Mouse (Mus musculus) lung, embryonic 15.5 days (tissue): ENCODE measurements around the gene Itgae. TPM values are rescaled to one million over a fixed set of nuclear protein-coding genes. Genes with fewer than 3 reads are reported as not detected.

ENCODE experiments used
- ATAC-seq: fragments of 200-750 bp; cut with Nextera tagmentation; 2 replicates; pipeline ENCODE4 v1.8.0; 2017; ENCODE audit warnings: moderate number of reproducible peaks, borderline replicate concordance; ENCODE audit not compliant: low FRiP score, low TSS enrichment; ENCODE audit errors: extremely low read depth
- H3K27ac ChIP-seq: fragments of 300-500 bp; sonication (generic); 2 replicates; pipeline ENCODE4 v1.5.1; 2015; ENCODE audit warnings: moderate library complexity, mild to moderate bottlenecking, inconsistent platforms
- H3K27me3 ChIP-seq: fragments of 300-500 bp; sonication (generic); 2 replicates; pipeline ENCODE4 v1.6.1; 2015; ENCODE audit warnings: inconsistent platforms
- H3K36me3 ChIP-seq: fragments of 300-500 bp; sonication (generic); 2 replicates; pipeline ENCODE4 v1.6.1; 2015; ENCODE audit warnings: inconsistent platforms
- H3K4me1 ChIP-seq: fragments of 300-500 bp; sonication (generic); 2 replicates; pipeline ENCODE4 v1.6.1; 2015; ENCODE audit warnings: inconsistent platforms
- H3K4me2 ChIP-seq: fragments of 300-500 bp; sonication (generic); 2 replicates; pipeline ENCODE4 v1.6.1; 2015; ENCODE audit warnings: inconsistent platforms, mild to moderate bottlenecking, moderate library complexity
- H3K4me3 ChIP-seq: fragments of 300-500 bp; sonication (generic); 2 replicates; pipeline ENCODE4 v1.5.1; 2015; ENCODE audit warnings: mild to moderate bottlenecking, inconsistent platforms
- H3K9ac ChIP-seq: fragments of 300-500 bp; sonication (generic); 2 replicates; pipeline ENCODE4 v1.6.1; 2015; ENCODE audit warnings: inconsistent platforms
- H3K9me3 ChIP-seq: fragments of 300-500 bp; sonication (generic); 2 replicates; pipeline ENCODE4 v1.6.1; 2016; ENCODE audit warnings: inconsistent platforms
- whole genome bisulfite sequencing: fragments of 180-500 bp; shearing (Covaris S2); methylation state at CpG from one replicate; pipeline ENCODE4 v1.1.7; 2015; 5-methylcytosine and 5-hydroxymethylcytosine counted together
- polyA plus RNA-seq: library from polyadenylated mRNA; unstranded; fragments of >200 nt; fragmentation: Nextera tagmentation; extraction: Ambion mirVana; gene quantifications from 2 replicates; pipeline ENCODE4 v1.2.1, GENCODE M21; 2015

Itgae gene
- polyA plus RNA-seq, 1 experiment from 2014 or later = 1.2 TPM

DNA sequence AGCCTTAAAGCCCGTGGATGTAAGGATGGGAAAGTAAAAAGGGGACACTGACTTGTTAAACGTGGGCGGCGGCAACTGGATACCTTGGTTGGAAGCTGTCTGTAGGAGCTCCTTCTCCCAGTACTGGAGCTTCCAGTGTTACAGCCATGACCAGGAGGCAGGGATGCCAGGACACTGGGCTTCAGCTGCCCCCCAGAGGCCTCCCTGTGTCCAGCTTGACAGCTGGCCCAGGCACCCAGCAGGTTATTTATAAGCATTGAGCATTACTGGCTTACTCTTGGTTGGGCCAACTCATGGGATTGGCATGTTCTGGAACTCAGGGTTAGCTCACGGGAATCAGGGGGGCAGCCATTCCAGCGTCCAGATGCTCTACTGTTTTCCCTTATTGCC, 70.4 kb downstream of the Itgae start:
- Histone ChIP-seq H3K9ac (peak overlapping the region; percentile 40; the same call in 1 of the 2 replicates), H3K27me3 (peaks cover 37% of the 10 kb centered on the region), H3K4me2 (peak overlapping the region; percentile 86), H3K27ac (no peak overlapping the region), H3K4me1 (peaks cover 4% of the 10 kb centered on the region; the same call in 1 of the 2 replicates), H3K4me3 (peak overlapping the region; percentile 37), H3K36me3 (no peaks in the 10 kb centered on the region), H3K9me3 (no peaks in the 10 kb centered on the region)
- WGBS = 21% methylated on average over 6 of the region's 6 CpGs
- no peak for ATAC-seq

- Histone ChIP-seq H3K4me2 (no peak overlapping the region), H3K27ac (no peak overlapping the region), H3K4me1 (peaks cover 8% of the 10 kb centered on the region; the same call in 1 of the 2 replicates), H3K9me3 (no peaks in the 10 kb centered on the region), H3K27me3 (peaks cover 37% of the 10 kb centered on the region), H3K4me3 (no peak overlapping the region), H3K9ac (no peak overlapping the region), H3K36me3 (no peaks in the 10 kb centered on the region)
- WGBS = 84% methylated on average over 4 of the region's 4 CpGs
- no peak for ATAC-seq
Observed at GRCm38 (mm10) chr11:73161616-73162015, 71.2 kb downstream of the Itgae start.

DNA sequence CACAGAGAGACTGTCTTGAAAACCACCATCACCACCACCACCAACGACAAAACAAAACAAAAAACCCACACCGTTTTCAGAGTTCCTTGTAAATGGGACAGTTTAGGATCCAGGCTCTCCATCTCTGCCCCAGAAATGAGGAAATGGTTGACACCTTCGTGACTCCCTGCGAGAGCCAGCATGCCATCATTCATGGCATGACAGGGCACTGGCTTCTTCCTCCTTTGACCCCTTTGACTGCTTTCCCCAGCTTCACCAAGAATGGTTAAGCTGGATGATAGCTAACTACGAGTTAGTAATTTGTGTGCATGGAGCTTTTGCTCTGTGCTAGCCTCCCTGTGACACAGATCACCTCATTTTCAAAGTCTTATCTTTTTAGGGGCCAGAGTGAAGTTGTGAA, 71.9 kb downstream of the Itgae start:
- no peak overlapping the region for H3K4me3 ChIP-seq
- no peak overlapping the region for H3K27ac ChIP-seq
- H3K4me2 ChIP-seq = no peak overlapping the region
- no peak for ATAC-seq
- H3K9ac ChIP-seq = no peak overlapping the region
- 48% methylated on average over 5 of the region's 5 CpGs for WGBS
- peaks cover 37% of the 10 kb centered on the region for H3K27me3 ChIP-seq
- H3K4me1 ChIP-seq = peaks cover 9% of the 10 kb centered on the region; the same call in 1 of the 2 replicates
- no peaks in the 10 kb centered on the region for H3K9me3 ChIP-seq
- H3K36me3 ChIP-seq = no peaks in the 10 kb centered on the region

GRCm38 (mm10) chr11:73168071-73168470, 77.7 kb downstream of the Itgae start:
- Histone ChIP-seq H3K4me3 (no peak overlapping the region), H3K27ac (no peak overlapping the region), H3K4me2 (no peak overlapping the region), H3K36me3 (no peaks in the 10 kb centered on the region), H3K9ac (no peak overlapping the region), H3K9me3 (no peaks in the 10 kb centered on the region), H3K27me3 (no peaks in the 10 kb centered on the region), H3K4me1 (peaks cover 28% of the 10 kb centered on the region)
- no peak for ATAC-seq
- WGBS = 80% methylated on average over 8 of the region's 8 CpGs

DNA sequence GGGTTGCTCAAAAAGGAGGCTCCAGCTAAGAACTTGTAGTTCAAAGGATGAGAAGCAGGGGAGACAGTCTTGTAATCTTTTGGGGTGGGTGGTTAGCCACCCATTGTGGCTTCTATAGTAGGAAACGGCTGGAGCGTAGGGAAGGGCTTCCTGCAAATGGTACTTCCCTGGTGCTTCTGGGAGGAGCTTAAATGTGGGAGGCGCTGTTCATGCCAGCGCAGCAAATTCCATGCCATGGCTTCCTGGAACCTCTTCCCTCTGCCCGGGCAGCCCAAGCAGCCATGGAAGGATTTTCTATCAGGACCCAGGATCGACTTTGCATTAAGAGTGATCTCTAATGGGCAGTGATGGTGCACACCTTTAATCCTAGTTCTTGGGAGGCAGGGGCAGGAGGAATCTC, 78.2 kb downstream of the Itgae start:
- Histone ChIP-seq H3K9me3 (no peaks in the 10 kb centered on the region), H3K27me3 (no peaks in the 10 kb centered on the region), H3K4me2 (no peak overlapping the region), H3K36me3 (no peaks in the 10 kb centered on the region; the same call in 1 of the 2 replicates), H3K4me1 (peaks cover 31% of the 10 kb centered on the region), H3K27ac (no peak overlapping the region), H3K4me3 (no peak overlapping the region), H3K9ac (no peak overlapping the region)
- ATAC-seq = no peak
- WGBS = 77% methylated on average over 6 of the region's 6 CpGs

GRCm38 (mm10) chr11:73169231-73169630, 78.8 kb downstream of the Itgae start:
- no peak overlapping the region for H3K4me3 ChIP-seq
- peaks cover 31% of the 10 kb centered on the region for H3K4me1 ChIP-seq
- H3K9me3 ChIP-seq = no peaks in the 10 kb centered on the region
- peaks cover 2% of the 10 kb centered on the region; the same call in 1 of the 2 replicates for H3K36me3 ChIP-seq
- no peak overlapping the region for H3K9ac ChIP-seq
- H3K27me3 ChIP-seq = no peaks in the 10 kb centered on the region
- ATAC-seq = no peak
- no peak overlapping the region for H3K27ac ChIP-seq
- no peak overlapping the region for H3K4me2 ChIP-seq
- WGBS = 35% methylated on average over 4 of the region's 4 CpGs

GRCm38 (mm10) chr11:73172186-73172585, 81.8 kb downstream of the Itgae start:
- peak overlapping the region; percentile 9; the same call in 1 of the 2 replicates for H3K4me2 ChIP-seq

DNA sequence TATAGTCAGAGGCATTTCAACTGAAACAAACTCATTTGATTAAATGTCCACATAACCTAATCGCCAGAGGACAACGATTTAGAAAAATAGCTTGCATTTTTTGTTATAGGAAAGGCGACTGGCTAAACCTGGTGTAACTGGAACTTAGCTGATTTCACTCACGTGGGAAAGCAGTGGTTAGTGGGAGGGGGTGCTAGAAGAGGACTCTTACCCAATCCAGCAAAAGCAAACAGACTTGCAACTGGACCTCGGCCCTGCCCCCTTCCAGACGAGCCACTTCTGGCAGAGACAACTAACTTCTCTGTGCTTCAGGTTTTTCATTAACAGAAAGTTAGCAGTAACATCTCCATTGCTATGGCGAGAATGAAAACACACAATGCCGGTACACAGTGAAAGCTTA, 85.2 kb downstream of the Itgae start:
- 24% methylated on average over 8 of the region's 8 CpGs for WGBS
- H3K9me3 ChIP-seq = no peaks in the 10 kb centered on the region
- peak overlapping the region; percentile 94 for H3K9ac ChIP-seq
- H3K4me2 ChIP-seq = peak overlapping the region; percentile 58
- peak overlapping the region; percentile 93 for H3K4me3 ChIP-seq
- H3K4me1 ChIP-seq = peaks cover 54% of the 10 kb centered on the region
- peaks cover 9% of the 10 kb centered on the region for H3K36me3 ChIP-seq
- no peaks in the 10 kb centered on the region for H3K27me3 ChIP-seq
- no peak for ATAC-seq
- peak overlapping the region; percentile 90 for H3K27ac ChIP-seq

More at GRCm38 (mm10) chr11:73172186-73172585, 81.8 kb downstream of the Itgae start:
- H3K4me1 ChIP-seq = peaks cover 43% of the 10 kb centered on the region
- no peak overlapping the region for H3K9ac ChIP-seq
- H3K27ac ChIP-seq = peak overlapping the region; percentile 65
- no peak overlapping the region for H3K4me3 ChIP-seq
- 26% methylated on average over 5 of the region's 5 CpGs for WGBS
- H3K27me3 ChIP-seq = no peaks in the 10 kb centered on the region
- no peak for ATAC-seq
- peaks cover 5% of the 10 kb centered on the region for H3K36me3 ChIP-seq
- no peaks in the 10 kb centered on the region for H3K9me3 ChIP-seq

DNA sequence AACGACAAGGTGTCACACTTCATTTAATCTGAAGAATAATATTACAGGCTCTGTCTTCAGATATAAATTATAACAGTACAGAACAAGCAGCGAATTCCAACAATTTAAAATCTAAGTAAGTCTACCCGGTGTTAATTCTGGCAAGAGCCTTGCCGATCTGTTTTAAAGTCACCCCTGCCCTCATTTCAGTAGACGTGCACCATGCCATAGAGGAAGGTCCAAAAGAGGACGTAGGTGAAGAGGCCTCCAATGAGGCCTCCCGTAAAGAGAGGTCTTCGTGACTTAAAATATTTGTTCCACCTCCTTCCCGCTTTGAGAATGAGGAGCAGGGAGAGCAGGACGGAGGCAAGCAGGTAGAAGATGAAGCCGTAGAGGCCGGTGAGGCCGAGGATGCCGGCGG, 85.8 kb downstream of the Itgae start:
- H3K4me2 ChIP-seq = peak overlapping the region; percentile 58
- under 1% methylated on average over 15 of the region's 15 CpGs for WGBS
- no peak for ATAC-seq
- H3K9ac ChIP-seq = peak overlapping the region; percentile 94
- peak overlapping the region; percentile 90 for H3K27ac ChIP-seq
- no peaks in the 10 kb centered on the region for H3K27me3 ChIP-seq
- peak overlapping the region; percentile 93 for H3K4me3 ChIP-seq
- peaks cover 9% of the 10 kb centered on the region for H3K36me3 ChIP-seq
- no peaks in the 10 kb centered on the region for H3K9me3 ChIP-seq
- H3K4me1 ChIP-seq = peaks cover 50% of the 10 kb centered on the region

DNA sequence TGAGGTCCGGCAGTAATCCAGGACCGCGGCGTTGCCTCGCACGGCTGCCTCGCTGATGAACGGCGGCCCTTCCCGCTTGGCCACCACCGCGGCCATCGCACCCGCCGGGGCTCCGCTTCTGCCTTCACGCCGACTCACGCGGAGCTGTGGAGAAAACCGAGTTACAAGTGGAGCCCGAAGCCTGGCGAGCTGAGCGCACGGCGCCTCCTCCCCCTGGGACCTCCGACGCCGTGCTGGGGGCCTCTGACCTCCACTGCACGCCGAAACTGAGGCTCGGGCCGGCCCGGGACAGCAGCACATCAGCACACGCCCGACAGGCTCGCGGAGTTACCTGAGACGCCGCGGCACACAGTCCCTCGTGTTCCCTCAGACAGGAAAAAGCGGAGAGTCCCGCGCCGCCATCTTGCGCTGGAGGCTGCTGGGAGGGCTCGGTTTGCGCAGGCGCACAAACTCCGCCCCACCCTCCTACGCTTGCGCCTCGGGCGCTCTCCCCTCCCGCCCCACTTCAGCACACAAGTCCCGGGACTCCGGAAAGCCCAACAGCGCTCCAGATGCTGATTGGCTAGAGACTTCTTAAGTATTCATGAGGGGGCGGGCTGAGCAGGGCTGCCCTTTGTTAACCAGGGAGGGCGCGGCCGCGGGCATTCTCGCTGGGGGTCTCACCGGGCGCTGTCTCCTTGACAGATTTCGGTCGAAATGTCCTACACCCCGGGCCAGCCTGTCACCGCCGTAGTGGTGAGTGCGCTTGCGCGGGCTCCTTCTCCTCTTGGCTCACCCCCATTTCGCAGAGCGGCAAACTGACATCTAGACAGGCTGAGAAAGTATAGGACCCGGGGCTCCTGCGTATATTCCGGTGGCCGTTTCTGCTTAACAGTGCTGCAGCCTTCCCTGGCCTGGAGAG, 86.5 kb downstream of the Itgae start, which contains the start of the genes Emc6 and Tax1bp3:
Gene Emc6, minus strand, starts transcription at position 430 of the 901 bp plus-strand sequence.
Gene Tax1bp3, plus strand, starts transcription at position 476 of the 901 bp plus-strand sequence.
- Histone ChIP-seq H3K9ac (peak within 1 kb of the TSS; percentile 94), H3K4me2 (peak within 1 kb of the TSS; percentile 79), H3K27ac (peak within 1 kb of the TSS; percentile 99), H3K9me3 (no peaks in the 10 kb centered on the region), H3K27me3 (no peaks in the 10 kb centered on the region), H3K4me3 (peak within 1 kb of the TSS; percentile 93), H3K4me1 (peaks cover 43% of the 10 kb centered on the region), H3K36me3 (peaks cover 9% of the 10 kb centered on the region)
- ATAC-seq = peak; percentile 98
- under 1% methylated on average over 81 of the region's 81 CpGs for WGBS

- WGBS = under 1% methylated on average over 28 of the region's 28 CpGs
- peak; percentile 90 for ATAC-seq
- peak overlapping the region; percentile 79 for H3K4me2 ChIP-seq
Observed at GRCm38 (mm10) chr11:73177509-73177875, 87.1 kb downstream of the Itgae start.

GRCm38 (mm10) chr11:73177895-73178294, 87.5 kb downstream of the Itgae start:
- H3K27me3 ChIP-seq = no peaks in the 10 kb centered on the region
- WGBS = 0% methylated on average over 2 of the region's 2 CpGs
- H3K9ac ChIP-seq = peak overlapping the region; percentile 87
- peak overlapping the region; percentile 99 for H3K27ac ChIP-seq
- peaks cover 14% of the 10 kb centered on the region for H3K36me3 ChIP-seq
- no peak for ATAC-seq
- peaks cover 33% of the 10 kb centered on the region for H3K4me1 ChIP-seq
- H3K4me3 ChIP-seq = peak overlapping the region; percentile 93
- peak overlapping the region; percentile 79 for H3K4me2 ChIP-seq
- H3K9me3 ChIP-seq = no peaks in the 10 kb centered on the region

More at GRCm38 (mm10) chr11:73177509-73177875, 87.1 kb downstream of the Itgae start:
- Histone ChIP-seq H3K9ac (peak overlapping the region; percentile 87), H3K36me3 (peaks cover 14% of the 10 kb centered on the region), H3K4me1 (peaks cover 37% of the 10 kb centered on the region), H3K27ac (peak overlapping the region; percentile 99), H3K27me3 (no peaks in the 10 kb centered on the region), H3K9me3 (no peaks in the 10 kb centered on the region), H3K4me3 (peak overlapping the region; percentile 93)
